In the genomic region with DNA sequence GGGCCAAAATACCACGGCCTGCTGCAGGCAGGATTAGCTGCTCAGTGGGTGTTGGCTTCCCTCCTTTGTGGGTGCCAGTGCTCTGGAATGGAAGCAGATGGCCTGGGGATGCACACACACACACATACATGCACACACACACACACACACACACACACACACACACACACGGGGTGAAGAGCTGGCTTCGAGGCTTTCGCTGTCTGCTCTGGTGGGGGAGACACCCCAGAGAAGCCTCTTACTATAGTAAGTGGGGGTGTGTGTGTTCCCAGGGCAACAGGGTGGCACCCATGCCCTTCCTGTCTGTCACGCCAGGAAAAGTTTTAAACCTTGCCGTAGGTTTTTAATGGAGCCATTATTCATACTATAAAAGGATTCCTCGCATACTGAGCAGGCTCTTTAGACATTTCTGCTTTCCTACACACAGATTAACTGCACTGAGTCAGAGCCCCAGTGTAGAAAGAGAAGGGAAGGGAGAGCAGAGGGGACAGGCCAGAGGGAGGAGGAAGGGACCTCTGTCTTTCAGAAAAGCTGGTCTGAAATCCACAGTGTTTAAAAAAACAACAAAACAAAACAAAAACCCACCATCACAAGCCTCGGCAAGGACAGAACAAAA, we compare ENCODE assay signal across 8 mouse cellular contexts. TPM values are rescaled to one million over a fixed set of nuclear protein-coding genes. Genes with fewer than 3 reads are reported as not detected.
DNase-seq lines count a peak whose midpoint lies in the region; ATAC-seq and TF ChIP-seq lines count a peak whose summit lies in the region.

No protein-coding gene starts in this region.

- no peak overlapping the region for H3K27ac ChIP-seq in lung, postnatal 0 days (ENCODE audit: low read length)
- peak overlapping the region; percentile 61 for H3K27ac ChIP-seq in stomach, postnatal 0 days (replicated peaks)

- H3K9me3 ChIP-seq in lung, postnatal 0 days (ENCODE audit: low read length), result no peaks in the 10 kb centered on the region
- no peaks in the 10 kb centered on the region for H3K9me3 ChIP-seq in stomach, postnatal 0 days (ENCODE audit: control insufficient read depth, low read length)

- TF ChIP-seq POLR2A in lung, adult 2 months (IDR thresholded peaks at IDR 0.05; ENCODE audit: borderline replicate concordance, extremely low read depth, low read depth, low read length), result no peak

- no peaks in the 10 kb centered on the region for H3K36me3 ChIP-seq in lung, postnatal 0 days (ENCODE audit: insufficient read depth, low read length)
- H3K36me3 ChIP-seq in stomach, postnatal 0 days (ENCODE audit: control insufficient read depth, insufficient read depth, low read length), result peaks cover 5% of the 10 kb centered on the region; the same call in 1 of the 2 replicates

- peak; percentile 9; the same call in 1 of the 2 replicates for ATAC-seq in lung, postnatal 0 days
- peak; percentile 30; the same call in 1 of the 2 replicates for ATAC-seq in stomach, postnatal 0 days (ENCODE audit: low FRiP score, low TSS enrichment)

- H3K4me3 ChIP-seq in lung, postnatal 0 days (ENCODE audit: low read depth, low read length), result no peak overlapping the region
- H3K4me3 ChIP-seq in lung, adult 2 months (replicated peaks; ENCODE audit: extremely low read depth, low read depth, low read length), result no peak overlapping the region
- no peak overlapping the region for H3K4me3 ChIP-seq in stomach, postnatal 0 days (ENCODE audit: low read depth, low read length)

- H3K27me3 ChIP-seq in lung, postnatal 0 days (replicated peaks; ENCODE audit: insufficient read depth, low read length), result no peaks in the 10 kb centered on the region
- H3K27me3 ChIP-seq in stomach, postnatal 0 days (ENCODE audit: control insufficient read depth, insufficient read depth, low read length), result no peaks in the 10 kb centered on the region

- no peak overlapping the region for H3K9ac ChIP-seq in lung, postnatal 0 days (replicated peaks; ENCODE audit: low read depth)
- H3K9ac ChIP-seq in stomach, postnatal 0 days (ENCODE audit: low read length), result no peak overlapping the region

- no peak overlapping the region for H3K4me2 ChIP-seq in lung, postnatal 0 days (replicated peaks; ENCODE audit: low read depth, low read length)
- H3K4me2 ChIP-seq in stomach, postnatal 0 days (replicated peaks; ENCODE audit: low read depth), result no peak overlapping the region

- TF ChIP-seq EP300 in lung, postnatal 0 days (IDR thresholded peaks at IDR 0.05), result no peak
- no peak for TF ChIP-seq EP300 in stomach, postnatal 0 days (optimal IDR thresholded peaks at IDR 0.05)

- TF ChIP-seq CTCF in lung, postnatal 0 days (IDR thresholded peaks at IDR 0.05), result no peak
- TF ChIP-seq CTCF in lung, adult 2 months (IDR thresholded peaks at IDR 0.05; ENCODE audit: insufficient read depth, low read length), result no peak
- no peak for TF ChIP-seq CTCF in stomach, postnatal 0 days (IDR thresholded peaks at IDR 0.05; ENCODE audit: low read depth)

- peaks cover 4% of the 10 kb centered on the region; the same call in 1 of the 2 replicates for H3K4me1 ChIP-seq in lung, postnatal 0 days (ENCODE audit: insufficient read depth, low read depth, low read length)
- no peaks in the 10 kb centered on the region; the same call in 1 of the 2 replicates for H3K4me1 ChIP-seq in lung, adult 2 months (ENCODE audit: control insufficient read depth, insufficient read depth, low read length)
- peaks cover 7% of the 10 kb centered on the region; the same call in 1 of the 2 replicates for H3K4me1 ChIP-seq in stomach, postnatal 0 days (replicated peaks; ENCODE audit: control insufficient read depth, insufficient read depth)

- WGBS in lung, postnatal 0 days, result 49% methylated on average over 8 of the region's 8 CpGs
- WGBS in lung, adult 2 months, result 48% methylated on average over 8 of the region's 8 CpGs
- WGBS in stomach, postnatal 0 days, result 34% methylated on average over 8 of the region's 8 CpGs

- DNase-seq in adrenal gland, postnatal 10 days, result peak; percentile 37
- DNase-seq in adrenal gland, postnatal 25 days, result no peak
- no peak for DNase-seq in lung, postnatal 0 days (ENCODE audit: low spot score)
- DNase-seq in lung, adult 2 months, result no peak
- DNase-seq in kidney, postnatal 14 days, result peak; percentile 42
- no peak for DNase-seq in stomach, postnatal 0 days (ENCODE audit: low spot score)
- DNase-seq in MN1 (ENCODE audit: low spot score), result no peak
- no peak for DNase-seq in right cerebral cortex, postnatal 25 days

RNA-seq across cellular contexts. Expression of a gene that starts 32.9 kb away (rescaled TPM):
- total RNA-seq in adrenal gland, postnatal 10 days (2021), result 100 to 1,000 TPM; 434 to 467 TPM
- 768 and 861 TPM in 2 replicates for total RNA-seq in adrenal gland, postnatal 25 days (2021)
- 123 and 136 TPM in 2 replicates for polyA plus RNA-seq in lung, postnatal 0 days (2015; fragmentation: Nextera tagmentation; extraction: Ambion mirVana)
- polyA plus RNA-seq in lung, adult 2 months (2012; rRNA removed), result 267 and 269 TPM in 2 replicates
- 132 and 138 TPM in 2 replicates for polyA plus RNA-seq in stomach, postnatal 0 days (2015; fragmentation: Nextera tagmentation; extraction: Ambion mirVana)

Comparison
In these comparisons a context has a peak if more than half of its experiments do, and no peak if none do; other contexts are left out.
1. DNase-seq: peak in adrenal gland, postnatal 10 days (single experiment) and kidney, postnatal 14 days (single experiment); none in adrenal gland, postnatal 25 days (single experiment), lung, postnatal 0 days (single experiment), lung, adult 2 months (single experiment), stomach, postnatal 0 days (single experiment), MN1 (single experiment) and right cerebral cortex, postnatal 25 days (single experiment).